Mouse (Mus musculus) liver, embryonic 15.5 days (tissue): ENCODE measurements around the gene Olfr437. TPM values are rescaled to one million over a fixed set of nuclear protein-coding genes. Genes with fewer than 3 reads are reported as not detected.
"Not testable (repeated sequence)": the region's sequence is repeated elsewhere in the genome, so short reads cannot be mapped to it uniquely, and the experiment has no call there.

Experiments
- ATAC-seq: fragments of 200-750 bp; cut with Nextera tagmentation; 2 replicates; pipeline ENCODE4 v1.8.0; 2017; ENCODE audit warnings: moderate number of reproducible peaks, mild to moderate bottlenecking, moderate library complexity; ENCODE audit not compliant: insufficient read depth
- H3K27ac ChIP-seq: fragments of 300-500 bp; sonication (generic); replicated peaks from 2 replicates; pipeline ENCODE4 v1.5.1; 2015; ENCODE audit warnings: mild to moderate bottlenecking, inconsistent platforms
- H3K27me3 ChIP-seq: fragments of 300-500 bp; sonication (generic); 2 replicates; pipeline ENCODE4 v1.6.1; 2015; ENCODE audit warnings: mild to moderate bottlenecking, inconsistent platforms
- H3K36me3 ChIP-seq: fragments of 300-500 bp; sonication (generic); replicated peaks from 2 replicates; pipeline ENCODE4 v1.6.1; 2015; ENCODE audit warnings: moderate library complexity, mild to moderate bottlenecking, inconsistent platforms
- H3K4me1 ChIP-seq: fragments of 300-500 bp; sonication (generic); replicated peaks from 2 replicates; pipeline ENCODE4 v1.6.1; 2015; ENCODE audit warnings: inconsistent platforms
- H3K4me2 ChIP-seq: fragments of 300-500 bp; sonication (generic); 2 replicates; pipeline ENCODE4 v1.6.1; 2015; ENCODE audit warnings: moderate library complexity, mild to moderate bottlenecking, inconsistent platforms
- H3K4me3 ChIP-seq: fragments of 300-500 bp; sonication (generic); replicated peaks from 2 replicates; pipeline ENCODE4 v1.5.1; 2015; ENCODE audit warnings: mild to moderate bottlenecking, inconsistent platforms
- H3K9ac ChIP-seq: fragments of 300-500 bp; sonication (generic); 2 replicates; pipeline ENCODE4 v1.6.1; 2015; ENCODE audit warnings: moderate library complexity, mild to moderate bottlenecking, inconsistent platforms
- H3K9me3 ChIP-seq: fragments of 300-500 bp; sonication (generic); replicated peaks from 2 replicates; pipeline ENCODE4 v1.6.1; 2016; ENCODE audit warnings: inconsistent platforms
- WGBS: fragments of 180-500 bp; shearing (Covaris S2); methylation state at CpG from one replicate; pipeline ENCODE4 v1.1.7; 2015; ENCODE audit warnings: mixed read lengths; ENCODE audit not compliant: insufficient replicate concordance; 5-methylcytosine and 5-hydroxymethylcytosine counted together
- polyA plus RNA-seq: library from polyadenylated mRNA; unstranded; fragments of >200 nt; fragmentation: Nextera tagmentation; extraction: Ambion mirVana; gene quantifications from 2 replicates; pipeline ENCODE4 v1.2.1, GENCODE M21; 2015

The Olfr437 gene
- polyA plus RNA-seq, 1 experiment from 2014 or later, result not detected

DNA sequence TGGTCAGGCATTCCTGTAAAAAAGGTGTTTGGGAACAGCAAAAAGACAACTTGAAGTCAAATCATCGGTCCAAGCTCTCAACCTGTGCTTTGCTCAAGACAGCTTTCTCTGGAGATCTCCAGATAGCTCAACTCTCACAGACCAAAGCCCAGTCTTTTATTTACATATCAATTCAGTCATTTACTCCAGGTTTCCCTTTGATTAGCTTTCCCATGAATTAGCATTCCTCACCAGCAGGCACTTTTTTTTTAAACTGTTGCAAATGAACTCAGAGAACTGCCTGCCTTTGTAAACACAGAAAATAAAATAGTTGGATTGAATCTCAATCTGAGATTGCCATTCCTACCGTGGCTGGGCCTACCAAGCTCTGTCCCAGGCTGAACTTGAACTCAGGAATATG is 42.3 kb downstream of the Olfr437 start:
- no peak overlapping the region for H3K4me3 ChIP-seq
- no peaks in the 10 kb centered on the region for H3K9me3 ChIP-seq
- whole genome bisulfite sequencing, result 29% methylated on average over 2 of the region's 2 CpGs
- no peak overlapping the region for H3K27ac ChIP-seq
- H3K27me3 ChIP-seq, result no peaks in the 10 kb centered on the region
- no peaks in the 10 kb centered on the region for H3K36me3 ChIP-seq
- no peaks in the 10 kb centered on the region for H3K4me1 ChIP-seq
- H3K9ac ChIP-seq, result no peak overlapping the region
- no peak overlapping the region for H3K4me2 ChIP-seq
- ATAC-seq, result no peak

DNA sequence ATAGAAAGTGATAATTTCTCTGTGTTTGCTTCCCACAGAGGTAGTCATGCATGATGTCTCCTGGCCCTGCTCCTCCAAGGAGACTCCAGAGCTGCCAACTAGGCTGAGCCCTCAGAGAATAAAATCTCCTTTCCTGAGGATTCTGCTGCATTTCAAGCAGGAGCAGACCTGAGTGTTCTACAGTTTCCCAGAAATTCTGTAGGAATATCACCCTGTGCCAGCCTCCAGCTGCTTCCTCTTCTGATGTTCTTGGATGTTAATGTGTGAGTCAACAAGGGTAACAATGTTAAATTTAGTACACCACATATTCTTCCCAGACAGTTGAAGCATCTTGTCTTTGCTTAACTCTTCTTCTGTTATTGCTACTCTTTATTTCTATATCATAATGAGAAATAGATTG is 49.8 kb downstream of the Olfr437 start, which contains the start of gene Olfr434:
Gene Olfr434 (plus strand): TSS at position 149 of the 400 bp plus-strand sequence.
- not testable (repeated sequence) for H3K27me3 ChIP-seq, H3K4me1 ChIP-seq, ATAC-seq, H3K27ac ChIP-seq, H3K9ac ChIP-seq, H3K4me3 ChIP-seq, H3K36me3 ChIP-seq, H3K9me3 ChIP-seq, H3K4me2 ChIP-seq

Other genes starting within 250 kb of the Olfr437 start
- gene Olfr446, start 241.9 kb upstream of the Olfr437 start, polyA plus RNA-seq, result not detected in 2 replicates
- gene Olfr444, start 214.2 kb upstream of the Olfr437 start, polyA plus RNA-seq, result not detected in 2 replicates
- gene Olfr441, start 56.9 kb upstream of the Olfr437 start, polyA plus RNA-seq, result not detected in 2 replicates
- not detected in 2 replicates for gene Olfr237-ps1, start 16.7 kb upstream of the Olfr437 start, polyA plus RNA-seq
- not detected in 2 replicates for gene Olfr13, start 8.9 kb downstream of the Olfr437 start, polyA plus RNA-seq
- gene Olfr435, start 33.9 kb downstream of the Olfr437 start, polyA plus RNA-seq, result not detected in 2 replicates
- not detected in 2 replicates for gene Olfr434, start 49.7 kb downstream of the Olfr437 start, polyA plus RNA-seq
- gene Olfr47, start 68.2 kb downstream of the Olfr437 start, polyA plus RNA-seq, result not detected in 2 replicates
- 2.0 and 2.7 TPM in 2 replicates for gene Arhgef5, start 102.3 kb downstream of the Olfr437 start, polyA plus RNA-seq
- not detected in 2 replicates for gene Nobox, start 146.3 kb downstream of the Olfr437 start, polyA plus RNA-seq